Mouse (Mus musculus) neural tube, embryonic 11.5 days (tissue): ENCODE measurements around the gene Erf. TPM values are rescaled to one million over a fixed set of nuclear protein-coding genes. Genes with fewer than 3 reads are reported as not detected.

ENCODE experiments used
- ATAC-seq: fragments of 200-750 bp; cut with Nextera tagmentation; 2 replicates; pipeline ENCODE4 v1.8.0; 2017; ENCODE audit warnings: moderate number of reproducible peaks, mild to moderate bottlenecking, moderate TSS enrichment, moderate library complexity; ENCODE audit not compliant: insufficient read depth, low FRiP score, low TSS enrichment
- DNase-seq: peaks from one replicate; pipeline ENCODE4 v3.0.0-alpha.2; 2015; ENCODE audit warnings: low spot score
- H3K27ac ChIP-seq: fragments of 300-500 bp; sonication (generic); 2 replicates; pipeline ENCODE4 v1.5.1; 2014; ENCODE audit warnings: low read depth, mild to moderate bottlenecking, low read length
- H3K27me3 ChIP-seq: fragments of 300-500 bp; sonication (generic); 2 replicates; pipeline ENCODE4 v1.6.1; 2014; ENCODE audit warnings: mild to moderate bottlenecking, low read length, mixed read lengths; ENCODE audit not compliant: control insufficient read depth, insufficient read depth
- H3K36me3 ChIP-seq: fragments of 300-500 bp; sonication (generic); 2 replicates; pipeline ENCODE4 v1.6.1; 2014; ENCODE audit warnings: mild to moderate bottlenecking, low read length, moderate library complexity, mixed read lengths; ENCODE audit not compliant: control insufficient read depth, insufficient read depth
- H3K4me1 ChIP-seq: fragments of 300-500 bp; sonication (generic); 2 replicates; pipeline ENCODE4 v1.6.1; 2014; ENCODE audit warnings: low read length, mixed read lengths; ENCODE audit not compliant: control insufficient read depth, insufficient read depth
- H3K4me2 ChIP-seq: fragments of 300-500 bp; sonication (generic); 2 replicates; pipeline ENCODE4 v1.6.1; 2014; ENCODE audit warnings: low read depth, mild to moderate bottlenecking, moderate library complexity
- H3K4me3 ChIP-seq: fragments of 300-500 bp; sonication (generic); 2 replicates; pipeline ENCODE4 v1.5.1; 2014; ENCODE audit warnings: low read depth, low read length
- H3K9ac ChIP-seq: fragments of 300-500 bp; sonication (generic); 2 replicates; pipeline ENCODE4 v1.6.1; 2014; ENCODE audit warnings: mild to moderate bottlenecking, low read length
- H3K9me3 ChIP-seq: fragments of 300-500 bp; sonication (generic); 2 replicates; pipeline ENCODE4 v1.6.1; 2016; ENCODE audit warnings: low read length; ENCODE audit not compliant: control insufficient read depth
- WGBS: fragments of 180-500 bp; shearing (Covaris S2); extraction: QIAGEN DNeasy Blood & Tissue Kit; methylation state at CpG from one replicate; pipeline ENCODE4 v1.1.7; 2014; 5-methylcytosine and 5-hydroxymethylcytosine counted together
- polyA plus RNA-seq: library from polyadenylated mRNA; unstranded; fragments of >200 nt; fragmentation: Nextera tagmentation; extraction: Ambion mirVana; gene quantifications from 2 replicates; pipeline ENCODE4 v1.2.1, GENCODE M21; 2014

Erf gene
- polyA plus RNA-seq, 1 experiment from 2014 or later: 16.7 TPM

- Histone ChIP-seq H3K4me1 (peaks cover 35% of the 10 kb centered on the region), H3K27ac (peak overlapping the region; percentile 97; the same call in 1 of the 2 replicates)
Measured at GRCm38 (mm10) chr7:25277998-25278340, 27.4 kb upstream of the Erf start.

GRCm38 (mm10) chr7:25277405-25277804 is 26.8 kb upstream of the Erf start:
- Histone ChIP-seq H3K4me3 (no peak overlapping the region), H3K36me3 (no peaks in the 10 kb centered on the region; the same call in 1 of the 2 replicates), H3K4me1 (peaks cover 35% of the 10 kb centered on the region), H3K27me3 (no peaks in the 10 kb centered on the region), H3K27ac (no peak overlapping the region), H3K9me3 (no peaks in the 10 kb centered on the region), H3K4me2 (no peak overlapping the region), H3K9ac (no peak overlapping the region)
- ATAC-seq (no peak), DNase-seq (no peak)
- 96% methylated on average over 4 of the region's 4 CpGs for WGBS

More at GRCm38 (mm10) chr7:25277998-25278340, 27.4 kb upstream of the Erf start:
- H3K4me2 ChIP-seq: peak overlapping the region; percentile 84
- peak overlapping the region; percentile 60 for H3K4me3 ChIP-seq
- no peaks in the 10 kb centered on the region for H3K27me3 ChIP-seq
- ATAC-seq (no peak), DNase-seq (no peak)
- no peaks in the 10 kb centered on the region for H3K36me3 ChIP-seq
- WGBS: 13% methylated on average over 4 of the region's 4 CpGs
- H3K9ac ChIP-seq: no peak overlapping the region
- no peaks in the 10 kb centered on the region for H3K9me3 ChIP-seq

GRCm38 (mm10) chr7:25275555-25276298 is 25.2 kb upstream of the Erf start:
- WGBS: 52% methylated on average over 9 of the region's 9 CpGs
- no peaks in the 10 kb centered on the region; the same call in 1 of the 2 replicates for H3K36me3 ChIP-seq
- H3K9ac ChIP-seq: peak overlapping the region; percentile 20; the same call in 1 of the 2 replicates
- no peak for DNase-seq
- no peaks in the 10 kb centered on the region for H3K9me3 ChIP-seq
- H3K4me3 ChIP-seq: no peak overlapping the region
- no peak overlapping the region for H3K4me2 ChIP-seq
- peaks cover 25% of the 10 kb centered on the region for H3K4me1 ChIP-seq
- no peak overlapping the region for H3K27ac ChIP-seq
- no peaks in the 10 kb centered on the region for H3K27me3 ChIP-seq
- ATAC-seq: no peak

- 84% methylated on average over 3 of the region's 3 CpGs for WGBS
- Histone ChIP-seq H3K4me1 (peaks cover 17% of the 10 kb centered on the region), H3K27ac (no peak overlapping the region), H3K27me3 (no peaks in the 10 kb centered on the region), H3K36me3 (no peaks in the 10 kb centered on the region; the same call in 1 of the 2 replicates), H3K4me3 (no peak overlapping the region), H3K4me2 (no peak overlapping the region), H3K9me3 (no peaks in the 10 kb centered on the region), H3K9ac (no peak overlapping the region)
- DNase-seq (no peak), ATAC-seq (no peak)
Measured at GRCm38 (mm10) chr7:25274996-25275395, 24.4 kb upstream of the Erf start.

GRCm38 (mm10) chr7:25274571-25274970 is 24.0 kb upstream of the Erf start:
- H3K9ac ChIP-seq: no peak overlapping the region

GRCm38 (mm10) chr7:25273259-25274241 is 23.0 kb upstream of the Erf start:
- 90% methylated on average over 22 of the region's 22 CpGs for WGBS
- no peak for ATAC-seq
- no peak for DNase-seq
- H3K36me3 ChIP-seq: no peaks in the 10 kb centered on the region; the same call in 1 of the 2 replicates
- peak overlapping the region; percentile 14; the same call in 1 of the 2 replicates for H3K9ac ChIP-seq
- no peak overlapping the region for H3K4me2 ChIP-seq
- H3K9me3 ChIP-seq: no peaks in the 10 kb centered on the region
- no peak overlapping the region for H3K27ac ChIP-seq
- H3K4me1 ChIP-seq: peaks cover 16% of the 10 kb centered on the region; the same call in 1 of the 2 replicates
- no peaks in the 10 kb centered on the region for H3K27me3 ChIP-seq
- no peak overlapping the region for H3K4me3 ChIP-seq

More at GRCm38 (mm10) chr7:25274571-25274970, 24.0 kb upstream of the Erf start:
- ATAC-seq: no peak
- no peak overlapping the region for H3K27ac ChIP-seq
- no peaks in the 10 kb centered on the region; the same call in 1 of the 2 replicates for H3K36me3 ChIP-seq
- DNase-seq: no peak
- no peaks in the 10 kb centered on the region for H3K9me3 ChIP-seq
- H3K27me3 ChIP-seq: no peaks in the 10 kb centered on the region
- peaks cover 13% of the 10 kb centered on the region for H3K4me1 ChIP-seq
- 60% methylated on average over 5 of the region's 5 CpGs for WGBS
- H3K4me2 ChIP-seq: no peak overlapping the region
- H3K4me3 ChIP-seq: no peak overlapping the region

- WGBS: 88% methylated on average over 36 of the region's 38 CpGs
- Histone ChIP-seq H3K9ac (no peak overlapping the region), H3K27ac (no peak overlapping the region), H3K27me3 (no peaks in the 10 kb centered on the region), H3K4me3 (no peak overlapping the region), H3K4me1 (peaks cover 13% of the 10 kb centered on the region; the same call in 1 of the 2 replicates), H3K9me3 (no peaks in the 10 kb centered on the region), H3K36me3 (no peaks in the 10 kb centered on the region; the same call in 1 of the 2 replicates), H3K4me2 (no peak overlapping the region)
- no peak for ATAC-seq
- no peak for DNase-seq
Measured at GRCm38 (mm10) chr7:25272445-25273258, 22.1 kb upstream of the Erf start.
